Mouse (Mus musculus) A20 (cell line): ENCODE data around the gene Glipr1l3.
A peak's percentile ranks its signal among the peaks of the same experiment; 100 is the strongest.
"Not testable (repeated sequence)": the region's sequence is repeated elsewhere in the genome, so short reads cannot be mapped to it uniquely, and the experiment has no call there.

ENCODE experiments used
- DNase-seq: peaks from one replicate; pipeline ENCODE4 v3.0.0-alpha.2; 2011; ENCODE audit warnings: low read depth, low spot score

Gene Glipr1l3

DNA sequence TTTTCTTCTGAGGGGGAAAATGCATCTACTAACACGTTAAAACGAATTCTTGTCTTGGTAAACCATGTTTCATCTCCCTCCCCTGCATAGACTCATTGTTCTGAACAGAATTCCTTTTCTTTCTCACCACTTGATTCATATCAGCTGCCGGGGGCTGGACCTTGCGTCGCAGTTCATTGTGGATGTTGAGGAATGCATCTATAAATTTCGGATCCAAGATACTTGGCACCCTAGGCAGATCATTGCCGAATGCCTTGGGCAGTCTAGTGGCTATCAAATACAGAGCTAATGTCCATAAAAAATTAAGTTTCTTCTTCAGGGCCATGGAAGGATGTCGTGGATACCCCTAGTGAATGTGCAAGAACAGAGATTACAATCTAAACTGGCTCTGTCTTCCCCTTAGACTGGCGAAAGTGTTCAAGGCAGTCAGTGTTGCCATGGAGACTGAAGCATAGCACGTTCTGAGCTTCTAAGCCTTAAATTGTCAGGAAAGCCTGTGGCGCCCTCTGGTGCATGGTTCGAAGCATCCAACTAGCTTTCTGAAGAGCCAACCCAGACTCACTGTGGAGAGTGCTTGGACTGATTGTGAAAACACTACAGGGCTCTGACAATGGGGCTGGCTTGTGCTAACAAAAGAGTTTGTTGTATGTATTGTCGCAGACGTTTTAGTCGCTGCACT, at the start of gene Glipr1l3:
Gene Glipr1l3, minus strand, starts transcription at position 446 of the 679 bp plus-strand sequence.
- peak; percentile 84 for DNase-seq

DNA sequence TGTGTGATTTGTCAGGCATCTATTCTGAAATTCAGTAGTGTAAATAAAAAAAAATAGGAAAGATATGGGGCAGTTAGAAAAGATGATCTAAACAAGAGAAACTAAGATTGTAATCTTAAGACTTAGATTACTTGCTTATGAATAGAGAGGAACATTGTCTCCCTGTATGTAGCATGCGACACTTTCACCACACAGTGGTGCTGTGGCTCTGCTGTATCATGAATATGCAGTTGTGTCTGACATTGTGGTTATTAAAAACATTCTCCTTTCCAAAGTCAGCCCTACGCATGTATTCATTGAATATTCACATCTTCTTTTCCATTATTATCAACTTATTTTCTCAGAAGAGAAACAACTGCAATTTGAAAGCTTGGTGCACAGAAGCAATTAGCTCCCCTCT, 43.3 kb upstream of the Glipr1l3 start:
- DNase-seq, result peak; percentile 32

DNA sequence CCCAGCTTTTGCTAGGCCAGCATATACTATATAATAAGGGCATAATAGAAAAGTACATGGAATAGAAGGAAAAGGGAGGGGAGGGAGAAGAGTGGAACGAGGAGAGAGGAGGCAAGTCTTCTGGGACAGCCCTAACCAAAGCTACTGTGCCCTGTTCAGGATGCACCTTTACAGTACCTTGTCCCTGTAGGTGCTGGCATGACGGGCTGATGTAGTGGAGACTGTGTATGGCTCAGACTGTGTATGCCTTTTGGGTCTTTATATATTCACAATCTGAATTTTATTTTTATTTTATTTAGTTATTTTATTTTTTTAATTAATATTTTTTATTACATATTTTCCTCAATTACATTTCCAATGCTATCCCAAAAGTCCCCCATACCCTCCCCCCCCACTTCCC, 33.8 kb upstream of the Glipr1l3 start:
- not testable (repeated sequence) for DNase-seq

DNA sequence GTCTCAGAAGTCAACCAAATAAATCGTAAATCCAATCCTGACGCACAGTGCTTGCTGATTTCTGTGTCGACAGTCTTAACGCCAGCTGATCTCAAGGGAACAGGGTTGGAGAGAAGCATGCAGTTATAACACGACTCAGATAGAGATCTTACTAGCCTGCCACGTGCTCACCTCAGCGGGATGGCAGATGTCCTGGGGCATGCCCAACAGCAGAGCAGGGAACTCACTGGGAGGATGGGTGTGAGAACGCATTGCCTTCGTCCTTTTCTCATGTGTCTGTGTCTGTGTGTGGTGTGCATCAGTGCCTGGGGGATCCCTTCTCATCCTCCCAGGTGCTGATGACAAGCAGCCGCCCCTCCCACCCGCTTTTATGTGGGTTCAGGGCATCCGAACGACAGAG, 16.9 kb upstream of the Glipr1l3 start:
- not testable (repeated sequence) for DNase-seq

DNA sequence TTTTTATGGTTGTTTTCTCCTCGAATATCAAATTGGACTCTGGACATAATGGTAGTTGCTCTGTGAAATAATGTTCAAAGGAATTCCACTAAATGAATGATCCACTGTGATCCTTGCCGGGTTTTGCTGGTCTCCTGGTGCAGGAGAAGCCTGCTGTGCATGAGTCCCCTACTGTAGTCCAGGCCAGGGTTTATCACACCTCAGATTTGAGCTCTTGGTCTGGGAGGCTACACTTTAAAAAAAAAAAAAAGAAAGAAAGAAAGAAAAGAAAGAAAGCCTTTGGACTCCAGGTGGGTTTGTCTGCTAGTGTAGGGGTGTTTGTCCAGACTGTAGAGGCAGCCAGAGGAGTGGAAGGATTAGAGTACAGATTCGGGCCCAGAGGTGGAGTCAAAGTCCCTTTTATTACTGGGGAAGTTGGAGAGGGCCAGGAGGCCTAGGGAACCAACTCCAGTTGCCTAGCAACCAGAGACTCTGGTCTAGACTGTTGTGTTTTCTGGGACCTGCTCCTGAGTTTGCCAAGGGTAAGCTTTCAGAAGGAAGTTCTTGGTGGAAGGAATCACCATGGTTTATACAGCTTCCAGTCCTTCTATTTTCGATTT, 3.1 kb upstream of the Glipr1l3 start, which contains the start of gene Caps2:
Gene Caps2, plus strand, starts transcription at position 454 of the 599 bp plus-strand sequence.
- no peak for DNase-seq

DNA sequence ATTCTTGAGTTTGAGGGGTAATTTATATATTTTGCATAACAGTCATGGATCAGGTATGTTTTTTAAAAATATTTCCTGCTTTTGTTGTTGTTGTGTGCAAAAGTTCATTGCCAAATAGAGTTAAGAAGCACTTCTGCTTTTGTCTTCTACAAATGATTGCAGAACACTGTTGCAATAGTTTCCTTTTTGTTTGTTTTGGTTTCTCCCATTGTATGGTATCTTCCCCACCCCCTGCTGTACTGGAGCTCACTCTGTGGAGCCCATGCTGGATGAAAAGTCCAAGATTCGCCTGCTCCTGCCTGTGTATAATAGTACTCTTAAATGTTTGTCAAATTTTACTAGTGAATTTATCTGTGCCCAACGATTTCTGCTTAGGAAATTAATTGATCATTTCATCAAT, 20.3 kb downstream of the Glipr1l3 start:
- peak; percentile 76 for DNase-seq

DNA sequence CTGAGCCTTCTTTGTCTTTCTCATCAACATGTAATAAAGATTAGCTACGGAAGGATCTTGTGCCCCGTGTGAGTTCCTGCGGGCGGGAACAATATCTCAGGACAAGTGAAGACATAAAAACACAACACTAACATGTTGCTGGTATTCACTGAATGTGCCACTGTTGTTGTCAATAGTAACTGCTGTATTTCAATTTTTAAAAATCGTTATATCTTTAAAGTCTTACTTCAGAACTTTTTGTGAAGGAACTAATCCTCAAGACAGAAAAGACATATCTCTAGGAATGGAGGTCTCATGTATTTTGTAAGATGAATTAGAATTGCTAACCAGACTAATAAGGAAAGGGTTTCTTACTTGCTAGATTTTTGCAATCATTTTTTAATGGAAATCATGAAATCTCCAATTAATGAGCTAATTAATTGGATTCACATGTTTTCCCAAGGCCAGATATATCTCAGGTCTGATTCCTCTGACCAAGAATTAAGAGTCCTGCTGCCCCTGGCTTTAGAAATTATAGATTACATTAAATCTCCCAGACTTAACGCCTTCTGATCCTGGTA, 21.2 kb downstream of the Glipr1l3 start:
- no peak for DNase-seq

DNA sequence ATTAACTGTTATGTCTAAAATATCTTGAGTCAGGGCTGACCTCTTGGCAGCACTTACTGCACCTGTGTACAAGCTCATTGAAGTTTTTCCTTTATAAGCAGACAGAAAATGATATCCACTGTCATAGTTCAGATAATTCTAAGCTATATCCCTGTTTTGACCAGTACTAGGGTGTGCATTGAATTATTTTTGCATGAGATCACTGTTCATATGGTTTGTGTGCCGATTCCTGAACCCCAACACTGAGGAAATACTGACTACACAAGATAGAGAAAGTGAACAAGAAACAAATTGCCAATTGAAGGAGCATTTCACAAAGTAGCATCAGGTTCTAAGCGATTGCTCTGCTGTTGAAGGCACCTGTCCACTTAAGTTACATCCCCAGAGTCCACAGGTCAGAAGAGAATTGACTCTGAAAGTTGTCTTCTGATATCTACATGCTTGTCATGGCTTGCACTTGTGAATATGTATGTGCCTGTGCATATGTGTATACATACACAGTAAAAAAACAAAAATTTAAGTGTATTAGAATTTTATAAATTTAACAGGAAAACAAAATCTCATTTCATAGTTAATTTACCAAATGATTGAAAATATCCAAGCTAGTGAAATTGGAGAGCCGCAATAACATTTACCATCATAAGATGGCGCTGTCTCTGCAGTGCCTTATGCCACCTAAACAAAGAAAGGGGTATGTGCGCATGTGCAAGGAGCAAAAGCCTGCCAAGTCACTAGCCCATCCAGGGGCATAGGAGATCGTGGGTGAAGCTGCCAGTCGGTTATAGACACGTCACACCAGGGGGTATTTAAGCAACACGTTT, 21.9 kb downstream of the Glipr1l3 start:
- DNase-seq, result peak; percentile 91

DNA sequence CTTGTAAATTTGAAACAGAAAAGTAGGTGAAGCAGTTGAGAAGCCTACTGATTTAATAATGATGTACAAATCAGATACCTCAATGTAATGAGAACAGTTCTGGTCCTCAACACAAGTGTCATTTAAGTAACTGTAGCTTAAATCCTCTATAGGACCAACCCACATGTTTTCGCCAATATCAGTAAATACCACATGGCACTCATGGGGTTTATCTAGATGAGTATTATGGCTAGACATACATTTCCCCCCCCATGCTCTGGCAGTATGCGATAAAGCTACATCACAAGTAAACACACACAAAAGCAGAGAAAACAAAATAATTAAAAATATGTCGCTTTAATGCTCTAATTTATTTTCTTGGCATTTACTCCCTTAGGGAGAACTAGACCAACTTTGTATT, 27.9 kb downstream of the Glipr1l3 start:
- DNase-seq, result no peak

DNA sequence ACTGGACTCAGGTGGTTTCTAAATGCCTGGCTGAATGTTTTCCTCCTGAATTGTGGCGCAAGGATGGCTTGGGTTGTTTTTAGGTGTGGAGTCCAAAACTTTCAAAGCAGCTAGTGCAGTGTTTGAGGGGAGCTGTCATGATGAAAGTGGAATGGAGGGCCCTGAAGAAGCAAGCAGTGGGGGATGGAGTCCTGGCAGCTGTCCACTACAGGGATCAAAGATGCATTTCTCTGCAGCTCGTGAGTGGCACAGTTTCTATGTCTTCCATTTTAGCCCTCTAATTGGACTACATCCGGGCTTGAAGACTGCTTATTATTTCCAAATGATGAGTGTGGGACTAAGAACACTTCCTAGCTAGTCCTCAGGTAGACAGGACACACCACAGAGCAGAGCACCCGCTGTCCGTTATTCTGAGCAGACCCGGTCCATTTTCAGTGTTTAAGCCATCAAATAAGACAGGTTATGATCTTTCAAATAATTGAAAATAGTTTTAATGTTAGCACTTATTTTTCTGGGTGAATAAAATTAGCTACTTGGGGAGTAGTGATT, 32.4 kb downstream of the Glipr1l3 start:
- DNase-seq, result not testable (repeated sequence)

DNA sequence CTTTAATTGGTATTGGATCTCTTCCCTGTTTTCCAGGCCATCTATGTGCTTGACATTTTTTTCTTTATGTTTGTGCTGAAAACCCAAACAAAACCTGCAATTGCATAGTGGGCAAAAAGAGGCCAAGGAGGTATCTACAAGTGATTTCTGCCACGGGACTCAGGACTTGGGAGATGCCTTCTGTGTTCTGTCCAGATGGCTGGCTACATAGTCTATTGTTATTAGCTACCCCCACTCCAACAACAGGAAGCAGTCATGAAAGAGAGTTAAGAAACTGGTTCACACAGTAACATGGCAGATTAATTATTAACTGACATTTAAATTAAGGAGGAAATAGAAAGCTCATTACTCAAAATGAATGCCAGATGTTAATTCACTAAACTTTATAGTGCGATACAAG, 35.0 kb downstream of the Glipr1l3 start:
- DNase-seq, result not testable (repeated sequence)

DNA sequence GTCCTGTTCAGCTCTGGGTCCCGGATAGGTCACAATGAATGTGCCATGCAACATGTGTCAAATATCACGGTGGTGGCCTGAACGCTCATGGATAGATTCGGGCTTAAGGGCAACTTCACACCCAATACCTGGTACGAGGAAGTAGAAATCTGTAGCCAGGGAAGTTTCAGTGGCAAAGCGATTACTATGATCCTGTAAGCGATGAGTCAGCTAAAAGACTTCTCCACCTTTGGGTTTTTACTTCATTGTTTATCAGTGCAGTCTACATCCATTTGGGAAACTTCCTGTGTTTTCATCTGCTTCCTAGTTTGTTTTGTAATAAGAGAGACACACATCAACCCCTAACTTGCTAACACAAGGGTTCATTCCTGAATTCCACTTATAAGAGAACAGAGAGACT, 49.7 kb downstream of the Glipr1l3 start:
- DNase-seq, result no peak

DNA sequence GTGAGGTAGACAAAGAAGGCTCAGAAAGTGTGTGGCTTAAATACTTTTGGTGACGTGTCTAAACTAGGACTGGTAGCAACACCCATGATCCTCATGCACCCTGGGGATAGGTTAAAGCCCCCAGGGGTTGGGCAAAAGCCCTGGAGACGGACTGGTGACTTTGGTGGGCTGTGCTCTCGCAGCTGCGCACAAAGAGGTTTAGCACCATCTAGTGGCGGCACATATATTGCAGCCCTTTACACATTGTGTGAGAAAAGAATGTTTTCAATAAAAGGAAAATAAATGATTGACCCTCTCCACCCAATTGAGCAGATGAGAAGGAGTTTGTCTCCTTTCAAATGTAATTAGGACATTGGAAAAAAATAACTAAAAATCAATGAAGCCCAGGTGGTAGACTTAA, 54.3 kb downstream of the Glipr1l3 start:
- DNase-seq, result peak; percentile 60
